Mouse (Mus musculus) stomach, adult 2 months (tissue): ENCODE results near the gene Tmem242. TPM values are rescaled to one million over a fixed set of nuclear protein-coding genes. Genes with fewer than 3 reads are reported as not detected.

ENCODE experiments used
- polyA plus RNA-seq: library from polyadenylated mRNA; depleted of rRNA; stranded (reverse); fragments of >200 nt; gene quantifications from 2 replicates; pipeline ENCODE4 v1.2.3, GENCODE M21; 2012; rRNA removed

The Tmem242 gene
- polyA plus RNA-seq: 2.0 and 4.3 TPM in 2 replicates

DNA sequence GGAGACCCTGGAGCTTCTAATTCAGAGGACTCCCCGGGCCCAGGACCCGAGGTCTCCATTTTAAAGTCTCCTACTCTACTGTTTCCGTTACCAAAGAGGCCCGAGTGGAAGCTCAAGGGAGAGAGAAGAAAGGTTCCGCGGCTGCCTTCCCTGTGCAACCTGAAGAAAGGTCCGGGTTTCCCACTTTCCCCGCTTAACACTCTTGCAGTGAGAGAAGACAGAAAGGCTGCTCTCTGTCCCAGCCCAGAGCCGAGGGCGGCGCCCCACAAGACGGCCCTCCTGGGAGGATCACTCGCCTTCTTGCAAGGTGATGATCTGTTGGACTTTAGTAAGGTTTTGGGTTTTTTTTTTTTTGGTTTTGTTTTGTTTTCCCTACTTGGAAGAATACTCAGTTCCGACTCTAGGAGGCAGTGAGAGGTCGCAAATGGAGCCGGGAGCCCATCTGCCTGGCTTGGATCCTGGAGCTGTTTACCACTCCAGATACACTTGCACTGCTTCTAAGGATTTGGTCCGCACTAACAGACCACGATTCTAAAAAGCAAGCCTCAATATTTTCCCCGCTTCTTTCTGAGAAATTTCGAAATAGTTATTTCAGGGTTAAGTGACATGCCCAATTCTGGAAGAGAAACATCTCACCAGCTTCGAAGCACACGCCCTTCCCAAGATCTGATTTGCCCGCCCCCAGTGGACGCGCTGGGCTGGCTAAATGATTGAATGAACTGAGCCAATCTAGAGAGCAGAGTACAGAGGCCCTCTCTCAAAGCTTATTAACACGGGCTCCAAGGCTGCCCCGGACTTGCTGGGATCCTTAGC, at the start of gene Tmem242:
Gene Tmem242, minus strand, starts transcription at position 101 of the 813 bp plus-strand sequence.

DNA sequence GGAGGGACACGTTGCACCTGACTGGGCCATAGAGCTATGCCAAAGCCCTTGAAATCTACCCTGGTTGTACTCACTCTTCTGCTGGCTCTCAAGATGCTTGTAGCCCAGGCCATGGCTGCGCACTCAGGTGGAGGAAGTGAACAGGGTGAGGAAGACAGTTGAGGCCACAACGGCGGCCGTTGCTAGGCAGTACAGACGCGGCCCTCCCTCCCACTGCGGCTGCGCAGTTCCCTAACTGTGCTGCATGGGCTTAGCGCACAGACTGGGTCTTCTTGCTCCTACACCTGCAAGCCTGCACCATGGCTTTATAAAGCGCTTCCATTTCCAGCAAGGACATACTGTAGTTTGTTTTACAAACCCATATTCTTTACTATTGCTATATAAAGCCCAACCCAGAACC, 21.5 kb downstream of the Tmem242 start, which contains the start of gene Ldhal6b:
Gene Ldhal6b, minus strand, starts transcription at position 223 of the 400 bp plus-strand sequence.

Other genes starting within 250 kb of the Tmem242 start
- gene Ldhal6b, start 21.5 kb downstream of the Tmem242 start, polyA plus RNA-seq: 0.08 TPM in 1 of 2 replicates, not detected in the other
- 1.1 and 1.3 TPM in 2 replicates for gene Zdhhc14, start 52.3 kb upstream of the Tmem242 start, polyA plus RNA-seq